In the genomic region with DNA sequence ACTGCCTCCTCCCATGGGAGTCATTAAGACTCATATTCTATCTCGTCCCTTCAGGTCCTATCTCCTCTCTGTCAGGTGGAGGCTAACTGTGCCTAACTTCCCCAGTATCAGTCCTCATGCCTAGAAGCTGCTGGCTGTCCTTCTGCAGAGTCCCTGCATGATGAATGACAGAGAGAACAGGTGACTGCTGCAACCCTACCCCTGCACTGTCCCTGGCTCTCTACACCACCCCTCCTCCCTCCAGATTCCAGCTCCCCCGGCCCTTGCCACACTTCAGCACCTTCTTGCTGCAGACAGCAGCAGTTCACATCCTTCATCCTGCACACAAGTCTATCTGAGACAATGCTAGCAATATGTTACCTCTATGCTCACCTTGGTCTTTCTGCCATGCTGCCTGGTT, we compare ENCODE assay signal across 24 mouse cellular contexts. TPM values are rescaled to one million over a fixed set of nuclear protein-coding genes. Genes with fewer than 3 reads are reported as not detected.
A peak's percentile ranks its signal among the peaks of the same experiment; 100 is the strongest.
DNase-seq lines count a peak whose midpoint lies in the region; ATAC-seq lines count a peak whose summit lies in the region.
"Had no signal": no experiment of that assay in that cellular context is flagged by ENCODE, and none has a peak within 500 bp of the region (broad histone marks: within the 10 kb centered on the region; RNA-seq: fewer than 3 reads in every experiment).

No protein-coding gene starts in this region.

- no peaks in the 10 kb centered on the region for H3K4me1 ChIP-seq in limb, embryonic 13.5 days
- H3K4me1 ChIP-seq in limb, embryonic 10.5 days: no peaks in the 10 kb centered on the region
- H3K4me1 ChIP-seq in midbrain, embryonic 14.5 days (ENCODE audit: control insufficient read depth, insufficient read depth, low read length): no peaks in the 10 kb centered on the region
- H3K4me1 ChIP-seq: embryonic facial prominence, embryonic 12.5 days; embryonic facial prominence, embryonic 15.5 days; heart, embryonic 13.5 days; hindbrain, embryonic 12.5 days; hindbrain, embryonic 15.5 days had no signal

- no peak overlapping the region for H3K27ac ChIP-seq in limb, embryonic 13.5 days
- H3K27ac ChIP-seq in limb, embryonic 10.5 days: no peak overlapping the region
- H3K27ac ChIP-seq in midbrain, embryonic 14.5 days (replicated peaks; ENCODE audit: low read depth, low read length): no peak overlapping the region
- H3K27ac ChIP-seq: embryonic facial prominence, embryonic 12.5 days; embryonic facial prominence, embryonic 15.5 days; heart, adult 2 months; heart, embryonic 10.5 days; heart, embryonic 13.5 days; hindbrain, embryonic 12.5 days; hindbrain, embryonic 15.5 days had no signal

- H3K27me3 ChIP-seq in limb, embryonic 13.5 days: no peaks in the 10 kb centered on the region
- no peaks in the 10 kb centered on the region for H3K27me3 ChIP-seq in limb, embryonic 10.5 days (ENCODE audit: low read depth, poor library complexity, severe bottlenecking)
- H3K27me3 ChIP-seq in midbrain, embryonic 14.5 days (ENCODE audit: control insufficient read depth, insufficient read depth, low read length): no peaks in the 10 kb centered on the region
- H3K27me3 ChIP-seq: embryonic facial prominence, embryonic 12.5 days; embryonic facial prominence, embryonic 15.5 days; heart, embryonic 13.5 days; hindbrain, embryonic 12.5 days; hindbrain, embryonic 15.5 days had no signal

- peak; percentile 24; the same call in 1 of the 2 replicates for ATAC-seq in limb, embryonic 13.5 days (ENCODE audit: low FRiP score, low read depth)
- no peak for ATAC-seq in midbrain, embryonic 14.5 days (ENCODE audit: low FRiP score, low TSS enrichment)
- ATAC-seq: activated CD4-positive, CD25-positive, alpha-beta regulatory T cell, adult 4 months; CD4-positive, CD25-positive, alpha-beta regulatory T cell, adult 4 months; forebrain, embryonic 14.5 days; forebrain, postnatal 0 days; intestine, postnatal 0 days had no signal

- H3K4me3 ChIP-seq in limb, embryonic 13.5 days: no peak overlapping the region
- no peak overlapping the region for H3K4me3 ChIP-seq in limb, embryonic 10.5 days
- no peak overlapping the region for H3K4me3 ChIP-seq in midbrain, embryonic 14.5 days (replicated peaks; ENCODE audit: low read depth, low read length)
- H3K4me3 ChIP-seq: embryonic facial prominence, embryonic 12.5 days; embryonic facial prominence, embryonic 15.5 days; heart, adult 2 months; heart, embryonic 10.5 days; heart, embryonic 13.5 days; hindbrain, embryonic 12.5 days; hindbrain, embryonic 15.5 days had no signal

- no peak overlapping the region for H3K4me2 ChIP-seq in limb, embryonic 13.5 days (replicated peaks)
- H3K4me2 ChIP-seq in midbrain, embryonic 14.5 days (ENCODE audit: low read length): no peak overlapping the region
- H3K4me2 ChIP-seq: embryonic facial prominence, embryonic 12.5 days; embryonic facial prominence, embryonic 15.5 days; heart, embryonic 13.5 days; hindbrain, embryonic 12.5 days; hindbrain, embryonic 15.5 days had no signal

- peaks cover 9% of the 10 kb centered on the region for H3K9me3 ChIP-seq in limb, embryonic 13.5 days
- H3K9me3 ChIP-seq in limb, embryonic 10.5 days (replicated peaks): no peaks in the 10 kb centered on the region
- H3K9me3 ChIP-seq in midbrain, embryonic 14.5 days (ENCODE audit: control insufficient read depth, low read length): no peaks in the 10 kb centered on the region
- H3K9me3 ChIP-seq: embryonic facial prominence, embryonic 12.5 days; embryonic facial prominence, embryonic 15.5 days; heart, embryonic 10.5 days; hindbrain, embryonic 12.5 days; hindbrain, embryonic 15.5 days had no signal

- DNase-seq in limb, embryonic 10.5 days (ENCODE audit: low spot score): no peak
- peak; percentile 34 to 54 for DNase-seq in gastrocnemius, adult 8-10 months (ENCODE audit: low spot score in 2 of 2)
- peak; percentile 17 for DNase-seq in mesoderm, embryonic 11.5 days (ENCODE audit: low read depth, low spot score)
- no peak for DNase-seq in midbrain, embryonic 14.5 days
- no peak for DNase-seq in left cerebral cortex, adult 18-20 months (ENCODE audit: low spot score in 2 of 2)
- DNase-seq: adrenal gland, postnatal 10 days; adrenal gland, postnatal 36 days; cerebellum, adult 18-20 months; cerebellum, adult 9-10 months; cerebellum, postnatal 14 days; forebrain, postnatal 0 days; heart, adult 2 months; heart, postnatal 14 days had no signal

- H3K9ac ChIP-seq in limb, embryonic 13.5 days: no peak overlapping the region
- no peak overlapping the region for H3K9ac ChIP-seq in midbrain, embryonic 14.5 days (replicated peaks; ENCODE audit: low read length)
- H3K9ac ChIP-seq: embryonic facial prominence, embryonic 12.5 days; embryonic facial prominence, embryonic 15.5 days; forebrain, postnatal 0 days; heart, embryonic 13.5 days; hindbrain, embryonic 12.5 days; hindbrain, embryonic 15.5 days had no signal

- peaks cover 3% of the 10 kb centered on the region; the same call in 1 of the 2 replicates for H3K36me3 ChIP-seq in limb, embryonic 13.5 days
- 0 out of 2 replicates have a peak, but pooled peaks cover 3% of the 10 kb centered on the region for H3K36me3 ChIP-seq in limb, embryonic 10.5 days
- no peaks in the 10 kb centered on the region for H3K36me3 ChIP-seq in midbrain, embryonic 14.5 days (ENCODE audit: control insufficient read depth, insufficient read depth, low read length)
- H3K36me3 ChIP-seq: embryonic facial prominence, embryonic 15.5 days; heart, embryonic 13.5 days; hindbrain, embryonic 12.5 days had no signal

- WGBS in limb, embryonic 13.5 days: 57% methylated on average over 2 of the region's 2 CpGs
- WGBS in limb, embryonic 10.5 days: 65% methylated on average over 2 of the region's 2 CpGs
- WGBS in midbrain, embryonic 14.5 days: 79% methylated on average over 2 of the region's 2 CpGs

RNA-seq across cellular contexts. Expression of gene Susd3, which starts 33.7 kb away (rescaled TPM):
- 1.8 and 1.9 TPM in 2 replicates for polyA plus RNA-seq in limb, embryonic 13.5 days (2015; fragmentation: Nextera tagmentation; extraction: Ambion mirVana)
- 0.45 and 0.51 TPM in 2 replicates for polyA plus RNA-seq in limb, embryonic 10.5 days (2016; fragmentation: Nextera tagmentation; extraction: Ambion mirVana)
- under 1 TPM in 1 of 4 experiments, not detected in 3; 0.94 TPM for total RNA-seq in gastrocnemius, adult 8-10 months (2022)
- polyA plus RNA-seq in midbrain, embryonic 14.5 days (2014; fragmentation: Nextera tagmentation; extraction: Ambion mirVana): 0.32 and 1.1 TPM in 2 replicates
- 1 to 10 TPM; 2.4 to 2.6 TPM for total RNA-seq in left cerebral cortex, adult 18-20 months (2021)

RNA-seq across cellular contexts. Expression of gene Fgd3, which starts 37.9 kb away (rescaled TPM):
- polyA plus RNA-seq in limb, embryonic 13.5 days (2015; fragmentation: Nextera tagmentation; extraction: Ambion mirVana): 0.38 and 0.77 TPM in 2 replicates
- 0.62 and 0.83 TPM in 2 replicates for polyA plus RNA-seq in limb, embryonic 10.5 days (2016; fragmentation: Nextera tagmentation; extraction: Ambion mirVana)
- 1 to 10 TPM in 2 of 4 experiments, under 1 TPM in 2; 0.34 to 1.5 (median 0.98) TPM for total RNA-seq in gastrocnemius, adult 8-10 months (2022)
- polyA plus RNA-seq in midbrain, embryonic 14.5 days (2014; fragmentation: Nextera tagmentation; extraction: Ambion mirVana): 1.8 and 2.0 TPM in 2 replicates
- total RNA-seq in left cerebral cortex, adult 18-20 months (2021): 1 to 10 TPM; 5.0 to 5.9 TPM

RNA-seq across cellular contexts. Expression of gene Bicd2, which starts 59.2 kb away (rescaled TPM):
- polyA plus RNA-seq in limb, embryonic 13.5 days (2015; fragmentation: Nextera tagmentation; extraction: Ambion mirVana): 34.2 and 36.6 TPM in 2 replicates
- polyA plus RNA-seq in limb, embryonic 10.5 days (2016; fragmentation: Nextera tagmentation; extraction: Ambion mirVana): 27.0 and 31.2 TPM in 2 replicates
- total RNA-seq in gastrocnemius, adult 8-10 months (2022): 10 to 100 TPM; 21.6 to 26.7 (median 24.6) TPM
- 25.3 and 30.1 TPM in 2 replicates for polyA plus RNA-seq in midbrain, embryonic 14.5 days (2014; fragmentation: Nextera tagmentation; extraction: Ambion mirVana)
- 10 to 100 TPM; 46.4 to 48.6 TPM for total RNA-seq in left cerebral cortex, adult 18-20 months (2021)

Comparison
In these comparisons a context has a peak if more than half of its experiments do, and no peak if none do; other contexts are left out.
1. DNase-seq: peak in gastrocnemius, adult 8-10 months (2 of 2) and mesoderm, embryonic 11.5 days (single experiment); none in limb, embryonic 10.5 days (single experiment), midbrain, embryonic 14.5 days (single experiment) and left cerebral cortex, adult 18-20 months (0 of 2).